Mouse (Mus musculus): Measurements from ENCODE around the gene Fam98a. TPM values are rescaled to one million over a fixed set of nuclear protein-coding genes. Genes with fewer than 3 reads are reported as not detected.

Fam98a gene
- polyA plus RNA-seq, 1 experiment from 2014 or later: 9.0 TPM

DNA sequence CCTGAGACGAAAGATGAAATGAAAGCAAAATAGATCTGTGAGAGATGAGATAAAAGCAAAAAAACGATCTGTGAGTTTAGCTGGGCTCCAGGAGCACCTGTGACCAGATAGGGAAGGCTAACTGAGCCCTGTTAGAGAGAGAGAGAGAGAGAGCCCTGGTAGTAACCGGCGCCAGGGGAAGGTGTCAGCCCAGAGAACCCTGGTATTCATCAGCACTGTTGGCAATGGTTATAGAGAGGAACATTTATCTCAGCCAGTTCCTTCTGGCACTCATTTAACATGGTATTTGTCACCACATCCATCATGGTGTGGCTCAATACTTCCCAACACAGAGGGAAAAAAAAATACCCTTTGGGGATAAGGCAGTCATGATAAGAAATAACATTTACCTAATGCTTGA lies 35.2 kb downstream of the Fam98a start:
- Histone ChIP-seq H3K4me1 (ENCODE audit: control insufficient read depth, insufficient read depth, low read length) (peaks cover 4% of the 10 kb centered on the region; the same call in 1 of the 2 replicates), H3K27ac (replicated peaks; ENCODE audit: low read depth, low read length) (no peak overlapping the region), H3K4me2 (ENCODE audit: low read length) (no peak overlapping the region), H3K27me3 (ENCODE audit: control insufficient read depth, insufficient read depth, low read length) (no peaks in the 10 kb centered on the region), H3K9me3 (ENCODE audit: control insufficient read depth, low read length) (no peaks in the 10 kb centered on the region), H3K4me3 (replicated peaks; ENCODE audit: low read depth, low read length) (no peak overlapping the region), H3K36me3 (ENCODE audit: control insufficient read depth, insufficient read depth, low read length) (no peaks in the 10 kb centered on the region), H3K9ac (replicated peaks; ENCODE audit: low read length) (no peak overlapping the region)
- DNase-seq: no peak
- 84% methylated on average over 4 of the region's 4 CpGs for WGBS
- no peak for ATAC-seq (ENCODE audit: low FRiP score, low TSS enrichment)

- H3K4me1 ChIP-seq (ENCODE audit: control insufficient read depth, insufficient read depth, low read length): no peaks in the 10 kb centered on the region
- no peaks in the 10 kb centered on the region for H3K27me3 ChIP-seq (ENCODE audit: control insufficient read depth, insufficient read depth, low read length)
- H3K4me3 ChIP-seq (replicated peaks; ENCODE audit: low read depth, low read length): no peak overlapping the region
- no peak overlapping the region for H3K4me2 ChIP-seq (ENCODE audit: low read length)
- no peaks in the 10 kb centered on the region for H3K9me3 ChIP-seq (ENCODE audit: control insufficient read depth, low read length)
- DNase-seq: no peak
- ATAC-seq (ENCODE audit: low FRiP score, low TSS enrichment): no peak
- H3K36me3 ChIP-seq (ENCODE audit: control insufficient read depth, insufficient read depth, low read length): no peaks in the 10 kb centered on the region
- H3K27ac ChIP-seq (replicated peaks; ENCODE audit: low read depth, low read length): no peak overlapping the region
- WGBS: 88% methylated on average over 5 of the region's 5 CpGs
- no peak overlapping the region for H3K9ac ChIP-seq (replicated peaks; ENCODE audit: low read length)
Observed at GRCm38 (mm10) chr17:75509257-75509656, 42.5 kb downstream of the Fam98a start.

- no peak overlapping the region for H3K4me3 ChIP-seq (replicated peaks; ENCODE audit: low read depth, low read length)
- H3K4me2 ChIP-seq (ENCODE audit: low read length): no peak overlapping the region
- no peaks in the 10 kb centered on the region for H3K27me3 ChIP-seq (ENCODE audit: control insufficient read depth, insufficient read depth, low read length)
- no peaks in the 10 kb centered on the region for H3K4me1 ChIP-seq (ENCODE audit: control insufficient read depth, insufficient read depth, low read length)
- no peak overlapping the region for H3K27ac ChIP-seq (replicated peaks; ENCODE audit: low read depth, low read length)
- H3K9me3 ChIP-seq (ENCODE audit: control insufficient read depth, low read length): no peaks in the 10 kb centered on the region
- H3K36me3 ChIP-seq (ENCODE audit: control insufficient read depth, insufficient read depth, low read length): no peaks in the 10 kb centered on the region
- H3K9ac ChIP-seq (replicated peaks; ENCODE audit: low read length): no peak overlapping the region
- 85% methylated on average over 10 of the region's 10 CpGs for WGBS
- ATAC-seq (ENCODE audit: low FRiP score, low TSS enrichment) (no peak), DNase-seq (no peak)
Observed at GRCm38 (mm10) chr17:75506708-75507641, 44.8 kb downstream of the Fam98a start.

GRCm38 (mm10) chr17:75506097-75506675 lies 45.6 kb downstream of the Fam98a start:
- H3K27ac ChIP-seq (replicated peaks; ENCODE audit: low read depth, low read length): no peak overlapping the region
- WGBS: 91% methylated on average over 10 of the region's 10 CpGs
- no peak for DNase-seq
- no peak for ATAC-seq (ENCODE audit: low FRiP score, low TSS enrichment)
- no peaks in the 10 kb centered on the region for H3K27me3 ChIP-seq (ENCODE audit: control insufficient read depth, insufficient read depth, low read length)
- H3K4me3 ChIP-seq (replicated peaks; ENCODE audit: low read depth, low read length): no peak overlapping the region
- H3K4me1 ChIP-seq (ENCODE audit: control insufficient read depth, insufficient read depth, low read length): no peaks in the 10 kb centered on the region
- no peaks in the 10 kb centered on the region for H3K36me3 ChIP-seq (ENCODE audit: control insufficient read depth, insufficient read depth, low read length)
- no peak overlapping the region for H3K4me2 ChIP-seq (ENCODE audit: low read length)
- no peak overlapping the region for H3K9ac ChIP-seq (replicated peaks; ENCODE audit: low read length)
- no peaks in the 10 kb centered on the region for H3K9me3 ChIP-seq (ENCODE audit: control insufficient read depth, low read length)

DNA sequence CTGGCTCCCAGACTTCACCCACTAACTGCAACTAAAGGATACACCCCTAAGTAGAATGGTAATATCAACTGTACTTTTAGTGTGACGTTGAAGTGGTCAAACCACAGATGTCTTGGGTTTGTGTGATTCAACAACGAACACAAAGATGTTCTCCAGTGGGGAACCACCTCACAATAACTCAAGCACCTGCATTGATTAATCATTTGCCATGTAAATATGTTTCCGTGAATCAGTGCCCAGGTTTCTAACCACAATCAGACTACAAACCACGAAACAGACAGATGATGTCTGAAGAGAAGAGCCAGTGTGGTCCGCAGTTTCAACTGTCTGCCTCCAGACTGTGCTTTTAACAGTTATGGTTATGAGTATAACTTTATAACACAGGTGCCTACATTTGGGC lies 46.7 kb downstream of the Fam98a start:
- WGBS: 91% methylated on average over 5 of the region's 5 CpGs
- Histone ChIP-seq H3K36me3 (ENCODE audit: control insufficient read depth, insufficient read depth, low read length) (no peaks in the 10 kb centered on the region), H3K4me1 (ENCODE audit: control insufficient read depth, insufficient read depth, low read length) (no peaks in the 10 kb centered on the region), H3K9me3 (ENCODE audit: control insufficient read depth, low read length) (no peaks in the 10 kb centered on the region), H3K27ac (replicated peaks; ENCODE audit: low read depth, low read length) (no peak overlapping the region), H3K27me3 (ENCODE audit: control insufficient read depth, insufficient read depth, low read length) (no peaks in the 10 kb centered on the region), H3K4me3 (replicated peaks; ENCODE audit: low read depth, low read length) (no peak overlapping the region), H3K9ac (replicated peaks; ENCODE audit: low read length) (no peak overlapping the region), H3K4me2 (ENCODE audit: low read length) (no peak overlapping the region)
- DNase-seq (no peak), ATAC-seq (ENCODE audit: low FRiP score, low TSS enrichment) (no peak)

- no peak for ATAC-seq (ENCODE audit: low FRiP score, low TSS enrichment)
- Histone ChIP-seq H3K4me1 (ENCODE audit: control insufficient read depth, insufficient read depth, low read length) (no peaks in the 10 kb centered on the region), H3K4me2 (ENCODE audit: low read length) (no peak overlapping the region), H3K9ac (replicated peaks; ENCODE audit: low read length) (no peak overlapping the region), H3K36me3 (ENCODE audit: control insufficient read depth, insufficient read depth, low read length) (no peaks in the 10 kb centered on the region), H3K27me3 (ENCODE audit: control insufficient read depth, insufficient read depth, low read length) (no peaks in the 10 kb centered on the region), H3K27ac (replicated peaks; ENCODE audit: low read depth, low read length) (no peak overlapping the region), H3K4me3 (replicated peaks; ENCODE audit: low read depth, low read length) (no peak overlapping the region), H3K9me3 (ENCODE audit: control insufficient read depth, low read length) (no peaks in the 10 kb centered on the region)
- 88% methylated on average over 3 of the region's 3 CpGs for WGBS
- DNase-seq: no peak
Observed at GRCm38 (mm10) chr17:75503031-75503430, 48.7 kb downstream of the Fam98a start.

GRCm38 (mm10) chr17:75498241-75498651 lies 53.5 kb downstream of the Fam98a start:
- no peak overlapping the region for H3K4me2 ChIP-seq (ENCODE audit: low read length)
- no peak overlapping the region for H3K4me3 ChIP-seq (replicated peaks; ENCODE audit: low read depth, low read length)
- H3K27ac ChIP-seq (replicated peaks; ENCODE audit: low read depth, low read length): no peak overlapping the region
- DNase-seq (no peak), ATAC-seq (ENCODE audit: low FRiP score, low TSS enrichment) (no peak)
- H3K9me3 ChIP-seq (ENCODE audit: control insufficient read depth, low read length): no peaks in the 10 kb centered on the region
- 93% methylated on average over 6 of the region's 6 CpGs for WGBS
- H3K4me1 ChIP-seq (ENCODE audit: control insufficient read depth, insufficient read depth, low read length): no peaks in the 10 kb centered on the region
- H3K27me3 ChIP-seq (ENCODE audit: control insufficient read depth, insufficient read depth, low read length): no peaks in the 10 kb centered on the region
- no peaks in the 10 kb centered on the region for H3K36me3 ChIP-seq (ENCODE audit: control insufficient read depth, insufficient read depth, low read length)
- H3K9ac ChIP-seq (replicated peaks; ENCODE audit: low read length): no peak overlapping the region

GRCm38 (mm10) chr17:75495213-75495612 lies 56.5 kb downstream of the Fam98a start:
- Histone ChIP-seq H3K4me1 (ENCODE audit: control insufficient read depth, insufficient read depth, low read length) (no peaks in the 10 kb centered on the region), H3K9ac (replicated peaks; ENCODE audit: low read length) (no peak overlapping the region), H3K9me3 (ENCODE audit: control insufficient read depth, low read length) (no peaks in the 10 kb centered on the region), H3K36me3 (ENCODE audit: control insufficient read depth, insufficient read depth, low read length) (no peaks in the 10 kb centered on the region), H3K27ac (replicated peaks; ENCODE audit: low read depth, low read length) (no peak overlapping the region), H3K4me2 (ENCODE audit: low read length) (no peak overlapping the region), H3K4me3 (replicated peaks; ENCODE audit: low read depth, low read length) (no peak overlapping the region), H3K27me3 (ENCODE audit: control insufficient read depth, insufficient read depth, low read length) (no peaks in the 10 kb centered on the region)
- DNase-seq: no peak
- ATAC-seq (ENCODE audit: low FRiP score, low TSS enrichment): no peak
- 85% methylated on average over 4 of the region's 4 CpGs for WGBS
